Mouse (Mus musculus) ES-E14 (cell line): ENCODE measurements at regions not wholly inside any gene's neighbourhood (a gene's known extent, or its start where the extent isn't known, plus 50 kb on each side); places are given as distances from the start of the nearest gene placed in this dataset.

Source experiments
- DNase-seq: peaks from one replicate; pipeline ENCODE4 v3.0.0-alpha.2; 2013; ENCODE audit warnings: low read depth, low spot score
- H3K27ac ChIP-seq: 2 replicates; pipeline ENCODE4 v1.5.1; 2012; ENCODE audit warnings: low read depth, mild to moderate bottlenecking, low read length, moderate library complexity, mixed read lengths; ENCODE audit not compliant: poor library complexity, insufficient read depth, severe bottlenecking
- H3K36me3 ChIP-seq: 2 replicates; pipeline ENCODE4 v1.6.1; 2012; ENCODE audit warnings: mild to moderate bottlenecking, low read length, moderate library complexity, mixed read lengths; ENCODE audit not compliant: control insufficient read depth, poor library complexity, insufficient read depth, severe bottlenecking
- H3K4me1 ChIP-seq, 2 experiments: fragments of 150-350 bp in 1 of 2; sonication (generic) in 1 of 2; 2 replicates each; pipeline ENCODE4 v1.6.1; 2012; ENCODE audit warnings: low read length in 2 of 2, mild to moderate bottlenecking in 1 of 2, mixed read lengths in 1 of 2; ENCODE audit not compliant: control insufficient read depth in 2 of 2, insufficient read depth in 2 of 2, poor library complexity in 1 of 2
- H3K4me3 ChIP-seq, 2 experiments: fragments of 150-350 bp in 1 of 2; sonication (generic) in 1 of 2; 2 replicates each; pipeline ENCODE4 v1.5.1; 2012; ENCODE audit warnings: low read length in 2 of 2, low read depth in 1 of 2, mild to moderate bottlenecking in 1 of 2, mixed read lengths in 1 of 2; ENCODE audit not compliant: insufficient read depth in 1 of 2, poor library complexity in 1 of 2, severe bottlenecking in 1 of 2
- H3K9ac ChIP-seq: 2 replicates; pipeline ENCODE4 v1.6.1; 2012; ENCODE audit warnings: low read depth, mild to moderate bottlenecking, low read length, mixed read lengths; ENCODE audit not compliant: poor library complexity, insufficient read depth, severe bottlenecking
- H3K9me3 ChIP-seq: fragments of 150-350 bp; sonication (generic); 2 replicates; pipeline ENCODE4 v1.6.1; 2012; ENCODE audit warnings: low read depth, mild to moderate bottlenecking, low read length; ENCODE audit not compliant: control insufficient read depth, insufficient read depth
- CHD2 ChIP-seq: IDR thresholded peaks from 2 replicates; pipeline ENCODE4 v1.6.1; 2014; ENCODE audit warnings: mild to moderate bottlenecking, low read depth, low read length, inconsistent platforms
- HCFC1 ChIP-seq: IDR thresholded peaks from 2 replicates; pipeline ENCODE4 v1.6.1; 2012; ENCODE audit warnings: low read length, inconsistent platforms, borderline replicate concordance; ENCODE audit not compliant: insufficient read depth
- MAFK ChIP-seq: IDR thresholded peaks from 2 replicates; pipeline ENCODE4 v1.6.1; 2014; ENCODE audit warnings: mild to moderate bottlenecking, low read depth, low read length, inconsistent platforms; ENCODE audit not compliant: insufficient read depth
- ZC3H11A ChIP-seq: IDR thresholded peaks from 2 replicates; pipeline ENCODE4 v1.6.1; 2012; ENCODE audit warnings: low read depth, mild to moderate bottlenecking, inconsistent platforms, low read length, borderline replicate concordance
- ZNF384 ChIP-seq: IDR thresholded peaks from 2 replicates; pipeline ENCODE4 v1.6.1; 2012; ENCODE audit warnings: low read depth, low read length, inconsistent platforms
- in situ Hi-C, 2 experiments: fragments of 600-800 bp; cut with MboI; formaldehyde crosslinking; loops; one replicate each; pipeline ENCODE4 v1.15.1; 2025; ENCODE audit warnings: low sequenced_read_pairs in 2 of 2, inconsistent platforms in 1 of 2; ENCODE audit not compliant: unreplicated experiment in 2 of 2

DNA sequence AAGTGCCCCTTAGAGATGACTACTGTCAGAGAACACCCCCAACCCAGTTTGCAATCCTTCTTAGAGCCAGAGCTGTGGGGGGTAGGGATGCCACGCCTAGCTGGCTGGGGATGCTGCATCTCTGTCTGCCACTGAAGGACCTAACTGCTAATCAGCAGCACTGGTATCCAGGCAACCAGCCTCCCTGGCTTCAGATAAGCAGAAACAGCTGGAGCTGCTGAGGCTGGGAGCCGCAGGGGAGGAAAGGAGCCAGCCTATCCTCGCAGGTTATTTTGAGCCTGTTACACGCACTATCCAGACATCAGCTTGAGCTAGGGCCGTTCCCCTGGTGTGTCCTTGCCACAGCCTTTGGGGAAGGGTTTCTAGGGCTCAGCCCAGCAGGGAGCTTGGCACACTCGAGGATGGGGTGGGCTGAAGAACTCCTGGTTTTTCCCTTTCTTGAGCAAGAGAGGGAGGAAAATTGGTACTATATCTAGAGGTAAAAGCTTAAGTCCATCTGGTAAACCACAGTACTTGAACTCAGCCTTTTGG is 68.4 kb downstream of the Irf2bpl start:
- H3K9me3 ChIP-seq = no peaks in the 10 kb centered on the region
- DNase-seq = no peak
- peak overlapping the region; percentile 77 for H3K27ac ChIP-seq
- H3K4me3 ChIP-seq = no peak overlapping the region
- no peak overlapping the region for H3K9ac ChIP-seq
- H3K4me1 ChIP-seq = peaks cover 6 to 34% of the 10 kb centered on the region in 2 experiments; a peak in 3 of 4 replicates
- TF ChIP-seq ZC3H11A (no peak), MAFK (no peak), CHD2 (no peak), ZNF384 (no peak), HCFC1 (no peak)
- H3K36me3 ChIP-seq = no peaks in the 10 kb centered on the region
- in situ Hi-C loops = no loop called here

DNA sequence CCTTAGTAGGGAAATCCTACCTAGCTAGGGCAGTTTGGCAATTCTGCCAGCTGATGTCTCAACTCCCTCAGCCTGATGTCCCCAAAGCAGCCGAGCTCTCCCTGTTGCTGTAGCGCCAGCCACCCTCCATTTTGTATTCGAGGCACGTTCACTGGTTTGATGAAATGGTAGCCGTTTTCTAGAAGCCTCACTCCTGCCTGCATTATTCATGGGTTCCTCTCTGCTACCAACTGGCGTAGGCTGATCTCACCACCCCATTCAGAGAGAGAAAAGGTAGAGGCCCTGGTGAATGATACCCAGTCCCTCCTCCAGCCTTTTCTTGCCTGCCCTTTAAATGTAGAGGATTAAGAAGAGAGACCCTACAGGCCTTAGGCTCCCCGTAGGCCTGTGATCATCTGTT is 69.9 kb downstream of the Irf2bpl start:
- H3K36me3 ChIP-seq = no peaks in the 10 kb centered on the region
- no peak overlapping the region for H3K9ac ChIP-seq
- H3K4me3 ChIP-seq = no peak overlapping the region
- TF ChIP-seq HCFC1 = no peak
- TF ChIP-seq MAFK = no peak
- no peak for TF ChIP-seq CHD2
- TF ChIP-seq ZC3H11A = no peak
- no peak for TF ChIP-seq ZNF384
- in situ Hi-C loops = no loop called here
- no peak for DNase-seq
- no peak overlapping the region for H3K27ac ChIP-seq
- peaks cover 10 to 40% of the 10 kb centered on the region in 2 experiments; a peak in 3 of 4 replicates for H3K4me1 ChIP-seq
- H3K9me3 ChIP-seq = no peaks in the 10 kb centered on the region
